Mouse (Mus musculus) MEL (cell line): ENCODE results near the gene Snx29. TPM values are rescaled to one million over a fixed set of nuclear protein-coding genes. Genes with fewer than 3 reads are reported as not detected.

ENCODE experiments used
- DNase-seq: peaks from one replicate; pipeline ENCODE4 v3.0.0; 2011; ENCODE audit warnings: low read depth, low spot score
- H3K27ac ChIP-seq: 2 replicates; pipeline ENCODE4 v1.5.1; 2012; ENCODE audit warnings: low read depth, mild to moderate bottlenecking, control low read depth, low read length, moderate library complexity; ENCODE audit not compliant: control insufficient read depth
- H3K27me3 ChIP-seq, 2 experiments: fragments of 150-350 bp in 1 of 2; sonication (generic) in 1 of 2; 2 replicates each; pipeline ENCODE4 v1.6.1; 2012; ENCODE audit warnings: low read length in 2 of 2, mild to moderate bottlenecking in 2 of 2, improper control_type of control experiment in 1 of 2, moderate library complexity in 1 of 2; ENCODE audit not compliant: insufficient read depth in 2 of 2, control insufficient read depth in 1 of 2
- H3K36me3 ChIP-seq, 2 experiments: 2 replicates each; pipeline ENCODE4 v1.6.1; 2012 to 2014; ENCODE audit warnings: low read length in 2 of 2, improper control_type of control experiment in 1 of 2, inconsistent platforms in 1 of 2, mild to moderate bottlenecking in 1 of 2; ENCODE audit not compliant: insufficient read depth in 2 of 2, control insufficient read depth in 1 of 2
- H3K4me1 ChIP-seq, 2 experiments: fragments of 150-350 bp in 1 of 2; sonication (generic) in 1 of 2; 2 replicates each; pipeline ENCODE4 v1.6.1; 2012; ENCODE audit warnings: low read length in 2 of 2, improper control_type of control experiment in 1 of 2, mild to moderate bottlenecking in 1 of 2; ENCODE audit not compliant: insufficient read depth in 2 of 2, control insufficient read depth in 1 of 2
- H3K4me3 ChIP-seq, 2 experiments: fragments of 150-350 bp in 1 of 2; sonication (generic) in 1 of 2; 2 replicates each; pipeline ENCODE4 v1.5.1; 2012; ENCODE audit warnings: low read depth in 2 of 2, low read length in 2 of 2, mild to moderate bottlenecking in 2 of 2, moderate library complexity in 2 of 2, control low read depth in 1 of 2, improper control_type of control experiment in 1 of 2; ENCODE audit not compliant: control insufficient read depth in 1 of 2, insufficient read depth in 1 of 2
- H3K79me2 ChIP-seq: 2 replicates; pipeline ENCODE4 v1.6.1; 2012; ENCODE audit warnings: mild to moderate bottlenecking, low read length, moderate library complexity; ENCODE audit not compliant: control insufficient read depth, poor library complexity, insufficient read depth
- H3K9ac ChIP-seq: 2 replicates; pipeline ENCODE4 v1.6.1; 2012; ENCODE audit warnings: low read depth, mild to moderate bottlenecking, control low read depth, low read length, moderate library complexity; ENCODE audit not compliant: control insufficient read depth, poor library complexity, severe bottlenecking
- H3K9me3 ChIP-seq: fragments of 150-350 bp; sonication (generic); replicated peaks from 2 replicates; pipeline ENCODE4 v1.6.1; 2012; ENCODE audit warnings: mild to moderate bottlenecking, low read length, improper control_type of control experiment, moderate library complexity; ENCODE audit not compliant: insufficient read depth
- ETS1 ChIP-seq: IDR thresholded peaks from 2 replicates; pipeline ENCODE4 v1.6.1; 2012; ENCODE audit warnings: low read depth, mild to moderate bottlenecking, inconsistent platforms, low read length, improper control_type of control experiment, moderate library complexity
- GATA1 ChIP-seq: IDR thresholded peaks from 2 replicates; pipeline ENCODE4 v1.6.1; 2011; ENCODE audit warnings: low read depth, low read length, improper control_type of control experiment
- HCFC1 ChIP-seq: IDR thresholded peaks from 2 replicates; pipeline ENCODE4 v1.6.1; 2012; ENCODE audit warnings: low read depth, mild to moderate bottlenecking, inconsistent platforms, low read length, improper control_type of control experiment, moderate library complexity
- JUND ChIP-seq: IDR thresholded peaks from 2 replicates; pipeline ENCODE4 v1.6.1; 2011; ENCODE audit warnings: low read depth, mild to moderate bottlenecking, improper control_type of control experiment, low read length
- KAT2A ChIP-seq: conservative IDR thresholded peaks from 2 replicates; pipeline ENCODE4 v1.6.1; 2012; ENCODE audit warnings: low read depth, low read length, improper control_type of control experiment, inconsistent platforms
- MAZ ChIP-seq: IDR thresholded peaks from 2 replicates; pipeline ENCODE4 v1.6.1; 2012; ENCODE audit warnings: low read depth, mild to moderate bottlenecking, inconsistent platforms, low read length, improper control_type of control experiment
- MEF2A ChIP-seq: IDR thresholded peaks from 2 replicates; pipeline ENCODE4 v1.6.1; 2014; ENCODE audit warnings: low read depth, mild to moderate bottlenecking, inconsistent platforms, low read length, improper control_type of control experiment; ENCODE audit not compliant: poor library complexity, insufficient replicate concordance, severe bottlenecking; ENCODE audit errors: extremely low read depth
- MXI1 ChIP-seq: IDR thresholded peaks from 2 replicates; pipeline ENCODE4 v1.6.1; 2011; ENCODE audit warnings: mild to moderate bottlenecking, low read depth, low read length, improper control_type of control experiment
- MYB ChIP-seq: IDR thresholded peaks from 2 replicates; pipeline ENCODE4 v1.6.1; 2011; ENCODE audit warnings: mild to moderate bottlenecking, low read depth, low read length, improper control_type of control experiment
- MYC ChIP-seq: IDR thresholded peaks from 2 replicates; pipeline ENCODE4 v1.6.1; 2011; ENCODE audit warnings: low read depth, mild to moderate bottlenecking, low read length, improper control_type of control experiment, moderate library complexity
- POLR2AphosphoS5 ChIP-seq: IDR thresholded peaks from 2 replicates; pipeline ENCODE4 v1.6.1; 2012; ENCODE audit warnings: low read depth, borderline replicate concordance, mild to moderate bottlenecking, inconsistent platforms, low read length, moderate library complexity, mixed read lengths
- RAD21 ChIP-seq: IDR thresholded peaks from 2 replicates; pipeline ENCODE4 v1.6.1; 2011; ENCODE audit warnings: mild to moderate bottlenecking, low read depth, low read length, improper control_type of control experiment
- RCOR1 ChIP-seq: IDR thresholded peaks from 2 replicates; pipeline ENCODE4 v1.6.1; 2012; ENCODE audit warnings: low read depth, mild to moderate bottlenecking, inconsistent platforms, low read length, improper control_type of control experiment
- SMC3 ChIP-seq: IDR thresholded peaks from 2 replicates; pipeline ENCODE4 v1.6.1; 2011; ENCODE audit warnings: low read depth, low read length, improper control_type of control experiment
- TAL1 ChIP-seq: IDR thresholded peaks from 2 replicates; pipeline ENCODE4 v1.6.1; 2012; ENCODE audit warnings: mild to moderate bottlenecking, inconsistent platforms, low read length, moderate library complexity, mixed read lengths
- TBP ChIP-seq: IDR thresholded peaks from 2 replicates; pipeline ENCODE4 v1.8.0; 2011; ENCODE audit warnings: low read depth, low read length, improper control_type of control experiment
- TCF12 ChIP-seq: IDR thresholded peaks from 2 replicates; pipeline ENCODE4 v1.6.1; 2014; ENCODE audit warnings: low read depth, mild to moderate bottlenecking, inconsistent platforms, low read length, improper control_type of control experiment, moderate library complexity
- UBTF ChIP-seq: IDR thresholded peaks from 2 replicates; pipeline ENCODE4 v1.6.1; 2012; ENCODE audit warnings: low read depth, mild to moderate bottlenecking, inconsistent platforms, low read length, improper control_type of control experiment, moderate library complexity, borderline replicate concordance; ENCODE audit not compliant: insufficient read depth
- ZKSCAN1 ChIP-seq: IDR thresholded peaks from 2 replicates; pipeline ENCODE4 v1.6.1; 2012; ENCODE audit warnings: low read depth, mild to moderate bottlenecking, inconsistent platforms, low read length, improper control_type of control experiment, moderate library complexity
- polyA plus RNA-seq, 2 experiments: library from polyadenylated mRNA; stranded (reverse) in 1 of 2; unstranded in 1 of 2; fragments of >175 nt in 1 of 2; fragments of >200 nt in 1 of 2; gene quantifications; 2 replicates each; pipeline versions ENCODE4 v1.2.1 to v1.2.4; 2012; ENCODE audit warnings: low replicate concordance in 2 of 2, low read depth in 1 of 2; ENCODE audit not compliant: insufficient read length in 2 of 2, insufficient read depth in 1 of 2, missing spikeins in 1 of 2
- total RNA-seq: library from RNA; depleted of rRNA; stranded (reverse); fragments of 300-350 nt; gene quantifications from 2 replicates; pipeline ENCODE4 v1.2.3, GENCODE M21; 2012

Gene Snx29
- total and polyA plus RNA-seq, 3 experiments = 0.72 to 0.73 TPM; not detected in 1

DNA sequence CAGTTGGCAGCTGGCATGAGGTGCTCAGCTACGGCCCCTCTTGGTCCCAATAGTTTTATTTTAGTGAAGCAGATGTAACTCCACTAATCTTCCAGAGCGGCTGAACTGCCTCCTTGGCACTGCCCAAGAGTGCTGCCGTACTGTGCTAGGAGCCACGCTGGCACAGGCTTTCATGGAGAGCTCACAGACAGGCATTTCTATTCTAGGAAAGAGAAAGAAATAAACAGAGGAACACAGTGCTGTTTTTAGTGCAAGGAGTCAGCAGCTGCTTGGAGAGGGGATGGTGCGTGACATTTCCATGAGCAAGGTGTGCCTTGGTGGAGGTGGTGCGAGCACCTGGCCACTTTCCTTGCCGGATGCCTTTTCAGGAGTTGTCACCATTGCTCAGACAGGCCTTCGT, 367.4 kb downstream of the Snx29 start:
- Histone ChIP-seq H3K27ac (no peak overlapping the region), H3K9ac (no peak overlapping the region), H3K4me1 (no peaks in the 10 kb centered on the region), H3K9me3 (no peaks in the 10 kb centered on the region), H3K27me3 (no peaks in the 10 kb centered on the region), H3K79me2 (no peaks in the 10 kb centered on the region), H3K4me3 (no peak overlapping the region), H3K36me3 (no peaks in the 10 kb centered on the region)
- no peak for DNase-seq
- no peak for TF ChIP-seq MAZ
- TF ChIP-seq ETS1 = no peak
- no peak for TF ChIP-seq HCFC1
- TF ChIP-seq MEF2A = no peak

DNA sequence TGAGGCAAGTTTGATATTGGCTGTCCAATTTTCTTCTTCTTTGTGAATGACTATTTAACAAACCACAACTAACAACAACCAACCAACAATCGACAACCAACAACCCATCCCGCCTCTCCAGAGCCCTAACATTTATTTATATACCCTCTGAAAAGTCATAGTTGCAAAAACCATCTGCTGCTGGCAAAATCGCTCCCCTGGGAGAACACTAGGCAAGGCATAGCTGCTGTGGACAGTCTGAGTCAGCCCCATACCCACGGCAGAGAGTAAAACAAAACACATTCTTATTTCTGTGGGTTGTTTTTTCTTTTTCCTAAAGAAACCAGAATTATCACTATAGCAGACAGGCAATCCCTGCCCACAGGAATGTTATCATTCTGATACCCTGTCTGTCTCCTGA, 368.0 kb downstream of the Snx29 start:
- TF ChIP-seq GATA1 (no peak), MXI1 (no peak), UBTF (no peak), TCF12 (no peak), MYB (no peak), RAD21 (no peak), POLR2AphosphoS5 (no peak), SMC3 (no peak), JUND (no peak), TBP (no peak), ETS1 (no peak), TAL1 (no peak), KAT2A (no peak), ZKSCAN1 (no peak), HCFC1 (no peak), MYC (no peak), RCOR1 (no peak)
- TF ChIP-seq, all 39 proteins: peak for 0
- no peaks in the 10 kb centered on the region for H3K4me1 ChIP-seq
- no peaks in the 10 kb centered on the region for H3K27me3 ChIP-seq
- no peak for DNase-seq
- no peak overlapping the region for H3K9ac ChIP-seq
- no peak overlapping the region for H3K27ac ChIP-seq
- H3K79me2 ChIP-seq = no peaks in the 10 kb centered on the region
- H3K9me3 ChIP-seq = no peaks in the 10 kb centered on the region
- H3K4me3 ChIP-seq = no peak overlapping the region
- H3K36me3 ChIP-seq = no peaks in the 10 kb centered on the region
